20 mouse cellular contexts compared by ENCODE assay signal in genomic region chr10:95013213-95013915, GRCm38 (mm10).
DNase-seq lines count a peak whose midpoint lies in the region; ATAC-seq and TF ChIP-seq lines count a peak whose summit lies in the region.
"Had no signal": no experiment of that assay in that cellular context is flagged by ENCODE, and none has a peak within 500 bp of the region (broad histone marks: within the 10 kb centered on the region; RNA-seq: fewer than 3 reads in every experiment).

No protein-coding gene starts in this region.

- no peaks in the 10 kb centered on the region for H3K36me3 ChIP-seq in forebrain, embryonic 14.5 days (ENCODE audit: control insufficient read depth, insufficient read depth, low read length)
- H3K36me3 ChIP-seq in forebrain, embryonic 11.5 days (ENCODE audit: control insufficient read depth, insufficient read depth, low read length): no peaks in the 10 kb centered on the region
- H3K36me3 ChIP-seq in heart, embryonic 12.5 days: no peaks in the 10 kb centered on the region
- no peaks in the 10 kb centered on the region for H3K36me3 ChIP-seq in heart, embryonic 10.5 days
- no peaks in the 10 kb centered on the region for H3K36me3 ChIP-seq in hindbrain, postnatal 0 days (ENCODE audit: insufficient read depth, low read length)
- no peaks in the 10 kb centered on the region for H3K36me3 ChIP-seq in hindbrain, embryonic 11.5 days (ENCODE audit: control insufficient read depth, insufficient read depth, low read length)
- H3K36me3 ChIP-seq: hindbrain, embryonic 13.5 days; liver, embryonic 13.5 days; lung, embryonic 15.5 days; stomach, embryonic 15.5 days had no signal

- no peak overlapping the region for H3K4me3 ChIP-seq in forebrain, embryonic 14.5 days (ENCODE audit: low read depth, low read length)
- H3K4me3 ChIP-seq in forebrain, embryonic 11.5 days (ENCODE audit: low read depth, low read length): no peak overlapping the region
- H3K4me3 ChIP-seq in heart, embryonic 12.5 days: no peak overlapping the region
- no peak overlapping the region for H3K4me3 ChIP-seq in heart, embryonic 10.5 days
- H3K4me3 ChIP-seq in hindbrain, postnatal 0 days (ENCODE audit: low read length): no peak overlapping the region
- no peak overlapping the region for H3K4me3 ChIP-seq in hindbrain, embryonic 11.5 days (ENCODE audit: low read depth, low read length)
- H3K4me3 ChIP-seq: erythroblast, embryonic 14.5 days; hindbrain, embryonic 13.5 days; liver, embryonic 13.5 days; lung, embryonic 15.5 days; stomach, embryonic 15.5 days had no signal

- DNase-seq in forebrain, embryonic 14.5 days (ENCODE audit: low spot score): peak; percentile 18
- DNase-seq in forebrain, embryonic 11.5 days (ENCODE audit: low spot score): no peak
- DNase-seq in heart, embryonic 10.5 days (ENCODE audit: low spot score): no peak
- DNase-seq in hindbrain, postnatal 0 days (ENCODE audit: low spot score): peak; percentile 7
- no peak for DNase-seq in hindbrain, embryonic 11.5 days (ENCODE audit: low spot score)
- peak; percentile 26 for DNase-seq in heart, postnatal 4 days
- no peak for DNase-seq in thymus, adult 18-20 months
- DNase-seq: kidney, postnatal 4 days; layer of hippocampus, adult 9-11 months; liver, embryonic 13.5 days; retina, postnatal 1 day had no signal

- no peak for ATAC-seq in forebrain, embryonic 14.5 days
- ATAC-seq in forebrain, embryonic 11.5 days (replicated peaks; ENCODE audit: low FRiP score): no peak
- no peak for ATAC-seq in heart, embryonic 12.5 days (ENCODE audit: insufficient number of reproducible peaks, low FRiP score)
- no peak for ATAC-seq in hindbrain, postnatal 0 days
- no peak for ATAC-seq in hindbrain, embryonic 11.5 days (ENCODE audit: low FRiP score)
- ATAC-seq: activated CD4-positive, CD25-positive, alpha-beta regulatory T cell, adult 4 months; CD4-positive, CD25-positive, alpha-beta regulatory T cell, adult 4 months had no signal

- H3K4me1 ChIP-seq in forebrain, embryonic 14.5 days (ENCODE audit: control insufficient read depth, insufficient read depth, low read length): no peaks in the 10 kb centered on the region
- no peaks in the 10 kb centered on the region for H3K4me1 ChIP-seq in forebrain, embryonic 11.5 days (replicated peaks; ENCODE audit: control insufficient read depth, insufficient read depth, low read length)
- peaks cover 13% of the 10 kb centered on the region; the same call in 1 of the 2 replicates for H3K4me1 ChIP-seq in heart, embryonic 12.5 days (replicated peaks)
- H3K4me1 ChIP-seq in heart, embryonic 10.5 days: peaks cover 8% of the 10 kb centered on the region
- no peaks in the 10 kb centered on the region for H3K4me1 ChIP-seq in hindbrain, postnatal 0 days (ENCODE audit: insufficient read depth, low read length)
- H3K4me1 ChIP-seq in hindbrain, embryonic 11.5 days (replicated peaks; ENCODE audit: control insufficient read depth, insufficient read depth, low read length): no peaks in the 10 kb centered on the region; the same call in 1 of the 2 replicates
- H3K4me1 ChIP-seq: hindbrain, embryonic 13.5 days; liver, embryonic 13.5 days; stomach, embryonic 15.5 days had no signal

- no peaks in the 10 kb centered on the region for H3K9me3 ChIP-seq in forebrain, embryonic 14.5 days (replicated peaks; ENCODE audit: control insufficient read depth, low read length)
- no peaks in the 10 kb centered on the region for H3K9me3 ChIP-seq in forebrain, embryonic 11.5 days (ENCODE audit: control insufficient read depth, low read length)
- no peaks in the 10 kb centered on the region for H3K9me3 ChIP-seq in heart, embryonic 12.5 days (replicated peaks)
- no peaks in the 10 kb centered on the region for H3K9me3 ChIP-seq in heart, embryonic 10.5 days
- no peaks in the 10 kb centered on the region for H3K9me3 ChIP-seq in hindbrain, postnatal 0 days (ENCODE audit: low read length)
- no peaks in the 10 kb centered on the region for H3K9me3 ChIP-seq in hindbrain, embryonic 11.5 days (ENCODE audit: control insufficient read depth, low read length)
- H3K9me3 ChIP-seq: hindbrain, embryonic 13.5 days; liver, embryonic 13.5 days; lung, embryonic 15.5 days; stomach, embryonic 15.5 days had no signal

- H3K27ac ChIP-seq in forebrain, embryonic 14.5 days (ENCODE audit: low read depth, low read length): no peak overlapping the region
- no peak overlapping the region for H3K27ac ChIP-seq in forebrain, embryonic 11.5 days (ENCODE audit: low read depth, low read length)
- peak overlapping the region; percentile 16; the same call in 1 of the 2 replicates for H3K27ac ChIP-seq in heart, embryonic 12.5 days (ENCODE audit: poor library complexity, severe bottlenecking)
- H3K27ac ChIP-seq in heart, embryonic 10.5 days: no peak overlapping the region
- no peak overlapping the region for H3K27ac ChIP-seq in hindbrain, postnatal 0 days
- no peak overlapping the region for H3K27ac ChIP-seq in hindbrain, embryonic 11.5 days (ENCODE audit: low read depth, low read length)
- H3K27ac ChIP-seq: hindbrain, embryonic 13.5 days; liver, embryonic 13.5 days; lung, embryonic 15.5 days; macrophage; stomach, embryonic 15.5 days had no signal

- TF ChIP-seq CTCF in hindbrain, postnatal 0 days (IDR thresholded peaks at IDR 0.05; ENCODE audit: low read depth): no peak

- no peak overlapping the region for H3K9ac ChIP-seq in forebrain, embryonic 14.5 days (ENCODE audit: low read length)
- H3K9ac ChIP-seq in forebrain, embryonic 11.5 days (ENCODE audit: low read length): no peak overlapping the region
- H3K9ac ChIP-seq in heart, embryonic 12.5 days: no peak overlapping the region
- H3K9ac ChIP-seq in hindbrain, postnatal 0 days (replicated peaks; ENCODE audit: low read length): no peak overlapping the region
- H3K9ac ChIP-seq in hindbrain, embryonic 11.5 days (ENCODE audit: low read depth, low read length): no peak overlapping the region
- H3K9ac ChIP-seq: hindbrain, embryonic 13.5 days; liver, embryonic 13.5 days; lung, embryonic 15.5 days; stomach, embryonic 15.5 days had no signal

- H3K4me2 ChIP-seq in forebrain, embryonic 14.5 days (ENCODE audit: low read length): no peak overlapping the region
- H3K4me2 ChIP-seq in forebrain, embryonic 11.5 days (ENCODE audit: low read depth, low read length, severe bottlenecking): no peak overlapping the region
- no peak overlapping the region for H3K4me2 ChIP-seq in heart, embryonic 12.5 days
- no peak overlapping the region for H3K4me2 ChIP-seq in hindbrain, postnatal 0 days (ENCODE audit: low read depth, low read length)
- no peak overlapping the region for H3K4me2 ChIP-seq in hindbrain, embryonic 11.5 days (replicated peaks; ENCODE audit: low read depth, low read length)
- H3K4me2 ChIP-seq: hindbrain, embryonic 13.5 days; liver, embryonic 13.5 days; lung, embryonic 15.5 days; midbrain, embryonic 11.5 days; stomach, embryonic 15.5 days had no signal

- WGBS in forebrain, embryonic 14.5 days: 89% methylated on average over 11 of the region's 11 CpGs
- WGBS in forebrain, embryonic 11.5 days: 93% methylated on average over 11 of the region's 11 CpGs
- WGBS in heart, embryonic 12.5 days: 80% methylated on average over 11 of the region's 11 CpGs
- 85% methylated on average over 11 of the region's 11 CpGs for WGBS in heart, embryonic 10.5 days
- 81% methylated on average over 11 of the region's 11 CpGs for WGBS in hindbrain, postnatal 0 days
- WGBS in hindbrain, embryonic 11.5 days: 95% methylated on average over 11 of the region's 11 CpGs

- no peaks in the 10 kb centered on the region for H3K27me3 ChIP-seq in forebrain, embryonic 14.5 days (replicated peaks; ENCODE audit: control insufficient read depth, insufficient read depth, low read length)
- no peaks in the 10 kb centered on the region for H3K27me3 ChIP-seq in forebrain, embryonic 11.5 days (ENCODE audit: control insufficient read depth, insufficient read depth, low read length)
- no peaks in the 10 kb centered on the region for H3K27me3 ChIP-seq in heart, embryonic 12.5 days (replicated peaks)
- no peaks in the 10 kb centered on the region for H3K27me3 ChIP-seq in heart, embryonic 10.5 days (ENCODE audit: insufficient read depth, poor library complexity, severe bottlenecking)
- H3K27me3 ChIP-seq in hindbrain, postnatal 0 days (ENCODE audit: insufficient read depth, low read length): no peaks in the 10 kb centered on the region
- H3K27me3 ChIP-seq in hindbrain, embryonic 11.5 days (ENCODE audit: control insufficient read depth, insufficient read depth, low read length): no peaks in the 10 kb centered on the region
- H3K27me3 ChIP-seq: hindbrain, embryonic 13.5 days; liver, embryonic 13.5 days; lung, embryonic 15.5 days; stomach, embryonic 15.5 days had no signal

Comparison
In these comparisons a context has a peak if more than half of its experiments do, and no peak if none do; other contexts are left out.
1. DNase-seq: peak in forebrain, embryonic 14.5 days (single experiment), hindbrain, postnatal 0 days (single experiment) and heart, postnatal 4 days (single experiment); none in forebrain, embryonic 11.5 days (single experiment), heart, embryonic 10.5 days (single experiment), hindbrain, embryonic 11.5 days (single experiment) and thymus, adult 18-20 months (0 of 2).